Comparison of ENCODE assay signal across 11 mouse cellular contexts in the genomic region with DNA sequence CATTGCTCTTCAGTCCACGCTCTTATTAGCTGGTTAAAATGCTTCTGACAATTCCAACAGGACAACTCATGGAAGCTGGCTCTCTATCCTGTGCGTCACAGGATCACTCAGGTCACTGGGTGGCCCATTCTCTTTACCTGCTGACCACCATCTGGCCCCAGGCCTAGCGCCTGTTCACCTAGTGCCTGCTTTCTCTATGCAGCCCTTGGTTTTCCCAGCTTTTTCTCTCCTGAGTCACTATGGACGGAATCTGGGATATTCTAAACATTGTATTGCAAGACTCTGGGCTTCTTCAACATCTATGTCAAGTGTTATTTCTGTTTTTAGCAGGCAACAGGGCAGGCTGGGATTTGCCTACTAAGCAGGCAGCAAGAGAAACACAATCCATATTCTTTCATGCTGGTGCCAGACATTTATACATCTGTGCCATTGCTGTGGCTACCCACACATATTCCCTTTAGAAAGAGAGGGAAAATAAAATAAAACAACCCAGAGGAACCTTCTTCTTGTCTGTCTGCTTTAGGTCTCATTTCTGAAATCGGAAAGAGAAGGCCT.
"Had no signal": no experiment of that assay in that cellular context is flagged by ENCODE, and none has a peak within 500 bp of the region (broad histone marks: within the 10 kb centered on the region; RNA-seq: fewer than 3 reads in every experiment).

No protein-coding gene starts in this region.

- DNase-seq: liver, postnatal 0 days; lung, adult 2 months; lung, postnatal 14 days; lung, postnatal 36 days; right cerebral cortex, postnatal 14 days; thymus, adult 2 months; thymus, postnatal 25 days; thymus, postnatal 4 days had no signal

- ATAC-seq: liver, postnatal 0 days; lung, postnatal 0 days; midbrain, embryonic 13.5 days; midbrain, embryonic 15.5 days had no signal
